Mouse (Mus musculus): ENCODE results near the gene Sectm1a.
"Not testable (repeated sequence)": the region's sequence is repeated elsewhere in the genome, so short reads cannot be mapped to it uniquely, and the experiment has no call there.

Gene Sectm1a

DNA sequence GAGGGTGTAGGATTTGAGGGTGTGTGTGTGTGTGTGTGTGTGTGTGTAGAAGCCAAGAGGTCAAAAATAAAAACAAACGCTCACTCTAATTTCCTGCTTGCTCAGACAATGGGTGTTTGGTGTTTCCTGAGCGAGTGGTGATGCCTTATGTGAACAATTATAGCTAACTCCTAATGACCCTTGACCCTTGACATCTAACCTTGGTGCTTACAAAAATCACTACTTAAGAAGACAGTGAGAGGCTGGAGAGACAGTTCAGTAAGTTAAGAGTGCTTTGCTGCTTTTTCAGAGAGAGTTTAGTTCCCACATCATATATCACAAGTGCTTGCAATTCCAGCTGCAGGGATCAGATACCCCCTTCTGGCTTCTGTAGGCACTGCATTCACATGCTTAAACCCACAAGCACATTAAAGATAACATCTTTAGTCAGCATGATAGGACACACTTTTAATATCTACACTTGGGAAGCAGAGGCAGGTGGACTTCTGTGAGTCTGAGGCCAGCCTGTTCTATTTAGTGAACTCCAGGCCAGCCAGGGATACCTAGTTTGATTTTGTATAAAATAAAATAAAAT, 33.1 kb downstream of the Sectm1a start:
- DNase-seq (ENCODE audit: low spot score in 2 of 2), result no peak

GRCm38 (mm10) chr11:121045286-121045685, 35.7 kb downstream of the Sectm1a start:
- DNase-seq (ENCODE audit: low spot score in 2 of 2), result no peak

GRCm38 (mm10) chr11:121043025-121043424, 38.0 kb downstream of the Sectm1a start:
- DNase-seq (ENCODE audit: low spot score in 2 of 2), result not testable (repeated sequence)

- no peak for DNase-seq (ENCODE audit: low spot score in 2 of 2)
Observed at GRCm38 (mm10) chr11:121042480-121042879, 38.5 kb downstream of the Sectm1a start.

- no peak for DNase-seq (ENCODE audit: low spot score in 2 of 2)
Observed at GRCm38 (mm10) chr11:121041636-121042035, 39.4 kb downstream of the Sectm1a start.

DNA sequence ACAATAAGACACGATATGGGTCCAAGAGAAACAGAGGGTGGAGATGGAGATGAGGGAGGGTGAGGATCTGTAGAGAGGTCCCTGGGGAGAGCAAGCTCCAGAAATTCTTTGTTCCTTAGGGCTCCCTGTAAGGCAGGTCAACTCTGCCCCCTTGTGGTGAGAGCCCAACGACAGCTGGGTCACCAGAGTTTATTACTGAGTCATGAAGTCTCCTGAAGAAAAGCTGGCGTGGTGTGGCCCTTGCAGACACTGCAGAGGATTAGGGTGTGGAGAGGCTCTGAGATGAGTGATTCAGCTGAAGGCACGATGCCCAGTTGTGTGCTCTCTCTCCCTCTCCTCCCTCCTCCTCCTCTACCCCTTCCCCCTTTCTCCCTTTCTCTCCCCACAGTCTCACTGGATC, 39.8 kb downstream of the Sectm1a start:
- peak; percentile 76 to 89 for DNase-seq (ENCODE audit: low spot score in 2 of 2)

DNA sequence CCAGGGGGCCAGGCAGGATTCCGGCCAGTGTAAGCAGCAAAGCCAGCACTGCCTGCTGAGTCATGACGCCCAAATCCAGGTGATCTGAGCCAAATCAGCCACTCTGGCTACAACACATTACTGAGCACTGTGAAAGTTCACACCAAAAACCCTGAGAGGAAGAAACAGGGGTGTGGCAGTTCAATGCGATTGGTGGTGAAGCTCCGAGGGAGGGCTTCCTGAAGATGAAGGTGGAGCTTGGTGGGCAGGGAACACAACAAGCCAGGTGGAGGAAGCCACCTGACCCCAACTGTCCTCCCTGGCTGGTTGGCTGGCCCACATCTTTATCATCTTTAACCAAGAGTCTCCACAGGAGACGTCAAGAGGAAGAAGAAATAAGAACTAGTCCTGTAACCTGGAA, 41.7 kb downstream of the Sectm1a start, which contains the start of gene Cd7:
Gene Cd7, minus strand, starts transcription at position 117 of the 400 bp plus-strand sequence.
- DNase-seq (ENCODE audit: low spot score in 2 of 2), result no peak

DNA sequence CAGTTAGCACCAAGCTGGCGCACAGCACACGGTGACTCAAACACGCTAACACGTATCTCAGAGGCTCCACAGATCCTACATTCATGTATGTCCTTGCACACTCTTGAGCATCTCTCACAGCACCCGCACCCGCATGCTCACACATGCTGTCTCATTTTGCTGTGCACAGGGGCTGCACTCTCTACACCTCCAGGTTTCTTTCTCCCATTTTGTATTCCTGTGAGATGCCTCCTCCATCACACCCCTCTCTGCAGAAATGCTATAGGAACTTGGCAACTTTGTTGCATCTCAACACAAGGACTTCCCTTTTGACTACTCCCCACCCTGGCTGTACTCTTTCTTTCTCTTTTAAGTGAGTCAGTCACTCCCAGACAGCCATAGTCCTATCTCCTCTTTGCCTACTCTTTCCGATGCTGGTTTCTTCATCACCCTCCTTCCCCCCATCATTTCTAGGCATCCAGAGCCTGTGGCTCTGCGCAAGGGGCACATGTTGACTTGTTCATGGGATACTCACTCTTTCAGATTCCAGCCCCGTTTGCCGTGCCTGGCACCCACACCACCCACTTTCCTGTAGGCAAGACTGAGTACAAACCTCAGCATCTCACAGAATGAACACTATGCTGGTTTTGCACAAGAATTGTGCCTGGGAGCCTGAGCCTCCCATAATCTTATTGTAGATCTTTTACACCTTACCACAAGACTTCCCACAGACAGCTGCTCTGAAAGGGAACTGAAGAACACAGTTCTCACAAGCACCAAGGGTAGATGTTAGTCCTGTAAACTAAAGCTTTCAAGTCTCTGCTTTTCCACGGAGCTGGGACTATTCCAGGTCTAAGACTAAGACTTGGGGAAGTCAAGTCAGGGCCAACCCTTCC, 42.4 kb downstream of the Sectm1a start:
- no peak for DNase-seq (ENCODE audit: low spot score in 2 of 2)

DNA sequence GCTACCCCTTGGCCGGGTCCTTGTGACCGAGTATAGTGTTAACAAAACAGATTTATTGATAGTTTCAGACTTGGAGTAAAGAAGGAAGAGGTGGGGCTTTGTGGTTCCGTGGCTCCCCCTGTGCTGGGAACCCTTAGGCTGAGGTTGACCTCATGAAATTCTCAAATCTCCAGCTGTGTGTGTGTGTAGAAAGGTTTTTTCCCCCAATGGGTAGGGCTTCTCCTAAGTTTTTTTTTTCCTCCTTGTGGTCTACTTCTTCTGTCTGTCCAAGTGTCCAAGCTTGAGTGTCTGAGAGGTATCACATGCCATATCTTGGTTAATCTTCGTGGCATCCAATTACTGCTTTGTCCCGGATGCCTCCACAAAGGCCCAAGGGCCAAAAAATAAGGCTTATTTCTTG, 47.9 kb downstream of the Sectm1a start:
- no peak for DNase-seq (ENCODE audit: low spot score in 2 of 2)

DNA sequence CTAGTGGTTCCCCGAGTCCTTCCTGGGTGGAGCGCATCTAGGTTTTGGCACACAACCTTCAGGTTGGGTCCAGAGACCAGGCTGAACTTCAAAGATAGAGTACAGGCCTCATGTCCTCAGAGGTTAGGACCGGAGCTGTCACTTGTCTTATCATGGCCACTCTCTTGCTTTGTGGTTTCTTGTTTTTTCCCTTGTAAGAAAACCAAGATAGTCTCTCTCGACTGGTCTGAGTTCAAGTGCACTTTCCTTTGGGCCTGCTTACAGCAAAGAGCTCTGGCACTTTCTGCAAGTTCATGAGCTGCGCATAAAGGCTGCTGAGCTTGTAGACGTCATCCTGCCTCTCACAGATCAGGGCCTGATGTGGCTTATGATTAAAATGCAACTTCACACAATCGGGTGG, 53.8 kb downstream of the Sectm1a start:
- no peak for DNase-seq (ENCODE audit: low spot score in 2 of 2)

- DNase-seq (ENCODE audit: low spot score in 2 of 2), result no peak
Observed at GRCm38 (mm10) chr11:121024163-121024562, 56.9 kb downstream of the Sectm1a start.

DNA sequence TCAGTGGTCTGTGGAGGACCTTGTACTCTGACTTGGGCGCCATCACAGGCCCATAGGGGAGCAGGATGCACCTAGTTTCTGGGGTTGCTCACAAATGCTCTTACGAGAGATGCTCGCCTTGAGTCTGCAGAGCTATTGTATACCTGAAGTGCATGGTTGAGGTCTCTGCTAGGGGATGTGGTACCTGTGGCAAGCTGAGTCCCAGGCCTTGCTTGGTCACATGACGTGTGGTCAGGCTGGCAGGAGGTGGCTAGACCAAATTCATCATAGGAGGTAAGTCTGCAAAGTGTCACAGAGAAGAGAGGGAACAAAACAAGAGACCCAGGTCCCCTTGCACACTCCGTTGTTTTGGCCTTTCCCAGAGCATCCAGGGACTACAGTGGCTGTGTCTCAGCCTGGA, 61.5 kb downstream of the Sectm1a start:
- no peak for DNase-seq (ENCODE audit: low spot score in 2 of 2)

DNA sequence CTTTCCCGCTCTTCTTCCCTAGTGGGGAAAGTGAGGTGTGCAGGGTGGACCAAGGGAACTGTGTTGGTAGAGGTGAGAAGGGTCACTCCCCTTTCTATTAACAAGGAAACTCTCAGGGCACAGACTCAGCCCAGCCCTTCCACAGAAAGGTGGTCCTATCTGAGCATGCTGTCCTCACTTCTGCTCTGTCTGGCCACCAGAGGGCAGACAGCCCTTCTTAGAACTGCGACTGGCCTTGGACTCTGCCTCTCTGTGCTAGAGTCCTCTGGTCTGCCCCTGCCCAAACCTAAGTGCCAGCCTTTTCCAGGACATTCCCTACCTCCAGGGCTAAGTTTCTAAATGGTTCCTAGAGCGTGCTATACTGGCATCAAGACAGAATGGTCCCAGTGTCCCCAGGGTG, 63.3 kb downstream of the Sectm1a start:
- peak; percentile 49 to 68 for DNase-seq (ENCODE audit: low spot score in 2 of 2)

Data from urinary bladder, postnatal 4 days (tissue).